Mouse (Mus musculus) small intestine, adult 2 months (tissue): Measurements from ENCODE around the gene Ttc7b.

Source experiments
- CTCF ChIP-seq: fragments of 200-500 bp; IDR thresholded peaks from 2 replicates; pipeline ENCODE4 v1.5.1; 2012; ENCODE audit warnings: low read depth, mild to moderate bottlenecking, control low read depth, inconsistent platforms, low read length, moderate library complexity, mixed read lengths; ENCODE audit not compliant: insufficient replicate concordance, insufficient read length; ENCODE audit errors: extremely low read depth
- POLR2A ChIP-seq: fragments of 200-500 bp; IDR thresholded peaks from 2 replicates; pipeline ENCODE4 v1.6.1; 2012; ENCODE audit warnings: low read depth, mild to moderate bottlenecking, control low read depth, inconsistent platforms, low read length, moderate library complexity

DNA sequence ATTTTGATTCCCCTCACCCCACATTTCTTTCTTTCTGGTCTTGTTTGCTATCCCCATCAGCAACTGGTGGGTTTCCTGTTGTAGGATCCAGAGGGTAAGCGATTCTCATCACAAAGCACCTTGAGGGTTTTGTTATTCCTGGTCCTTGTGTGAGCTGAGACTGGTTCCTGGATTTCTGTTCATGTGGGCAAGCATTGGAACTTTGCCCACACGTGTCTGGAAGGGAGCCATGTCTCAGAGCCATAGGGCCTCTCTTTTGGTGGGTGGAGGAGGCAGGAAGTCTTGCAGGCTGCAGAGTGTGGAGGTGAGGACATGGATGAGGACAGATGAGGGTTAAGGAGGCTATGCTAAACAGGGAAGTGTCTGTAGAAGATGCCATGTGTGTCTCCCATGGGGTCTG, 260.5 kb downstream of the Ttc7b start:
- TF ChIP-seq POLR2A (no peak), CTCF (no peak)
